Comparison of ENCODE assay signal across 8 mouse cellular contexts in genomic region chr4:86612289-86612620, GRCm38 (mm10). TPM values are rescaled to one million over a fixed set of nuclear protein-coding genes. Genes with fewer than 3 reads are reported as not detected.
A peak's percentile ranks its signal among the peaks of the same experiment; 100 is the strongest.
DNase-seq lines count a peak whose midpoint lies in the region; ATAC-seq and TF ChIP-seq lines count a peak whose summit lies in the region.

No protein-coding gene starts in this region.

- peak overlapping the region; percentile 67 for H3K9ac ChIP-seq in heart, embryonic 14.5 days (ENCODE audit: low read length)

- H3K4me1 ChIP-seq in heart, embryonic 14.5 days (ENCODE audit: control insufficient read depth in 2 of 2, insufficient read depth in 2 of 2, low read length in 2 of 2) = peaks cover 2 to 9% of the 10 kb centered on the region in 2 experiments; a peak in 3 of 4 replicates
- H3K4me1 ChIP-seq in G1E (ENCODE audit: insufficient read depth, low read depth, low read length) = peaks cover 25% of the 10 kb centered on the region
- peaks cover 19% of the 10 kb centered on the region for H3K4me1 ChIP-seq in hindbrain, embryonic 10.5 days (replicated peaks)
- peaks cover 27% of the 10 kb centered on the region for H3K4me1 ChIP-seq in midbrain, embryonic 10.5 days

- intact Hi-C loops in heart, postnatal 25 days (cut with DNase I) = no loop called here

- peak overlapping the region; percentile 84 for H3K4me2 ChIP-seq in heart, embryonic 14.5 days (ENCODE audit: low read length)

- peaks cover 3% of the 10 kb centered on the region; the same call in 1 of the 2 replicates for H3K36me3 ChIP-seq in heart, embryonic 14.5 days (ENCODE audit: control insufficient read depth, insufficient read depth, low read length)
- H3K36me3 ChIP-seq in G1E (replicated peaks) = peaks cover 17% of the 10 kb centered on the region
- H3K36me3 ChIP-seq in hindbrain, embryonic 10.5 days = peaks cover 24% of the 10 kb centered on the region
- peaks cover 23% of the 10 kb centered on the region for H3K36me3 ChIP-seq in midbrain, embryonic 10.5 days

- 26% methylated on average over 8 of the region's 8 CpGs for WGBS in heart, embryonic 14.5 days
- 33% methylated on average over 8 of the region's 8 CpGs for WGBS in hindbrain, embryonic 10.5 days
- WGBS in midbrain, embryonic 10.5 days = 35% methylated on average over 8 of the region's 8 CpGs

- TF ChIP-seq CTCF in G1E (IDR thresholded peaks at IDR 0.05; ENCODE audit: low read depth, low read length) = no peak

- H3K4me3 ChIP-seq in heart, embryonic 14.5 days (ENCODE audit: control insufficient read depth in 1 of 2, insufficient read depth in 1 of 2, low read depth in 1 of 2, low read length in 2 of 2) = peak overlapping the region; percentile 45 to 70
- peak overlapping the region; percentile 99 for H3K4me3 ChIP-seq in G1E (ENCODE audit: low read depth, low read length)
- peak overlapping the region; percentile 93 for H3K4me3 ChIP-seq in hindbrain, embryonic 10.5 days
- H3K4me3 ChIP-seq in midbrain, embryonic 10.5 days = peak overlapping the region; percentile 92

- no peaks in the 10 kb centered on the region for H3K27me3 ChIP-seq in heart, embryonic 14.5 days (ENCODE audit: control insufficient read depth, insufficient read depth, low read length)
- H3K27me3 ChIP-seq in G1E (ENCODE audit: insufficient read depth, low read length) = no peaks in the 10 kb centered on the region
- no peaks in the 10 kb centered on the region for H3K27me3 ChIP-seq in hindbrain, embryonic 10.5 days (ENCODE audit: insufficient read depth, poor library complexity, severe bottlenecking)
- H3K27me3 ChIP-seq in midbrain, embryonic 10.5 days (ENCODE audit: low read depth, poor library complexity, severe bottlenecking) = no peaks in the 10 kb centered on the region

- ATAC-seq in heart, embryonic 14.5 days (ENCODE audit: insufficient number of reproducible peaks, insufficient read depth, low FRiP score, low read depth) = no peak
- ATAC-seq in G1E (ENCODE audit: extremely low read depth, insufficient number of reproducible peaks, low FRiP score, poor library complexity, severe bottlenecking) = no peak

- no peak for DNase-seq in heart, postnatal 25 days (ENCODE audit: low spot score)
- DNase-seq in G1E (ENCODE audit: low spot score) = no peak
- DNase-seq in hindbrain, embryonic 10.5 days (ENCODE audit: low spot score) = no peak
- DNase-seq in midbrain, embryonic 10.5 days (ENCODE audit: low spot score) = no peak
- no peak for DNase-seq in right cerebral cortex, postnatal 4 days
- no peak for DNase-seq in embryo, embryonic 10 days (ENCODE audit: low spot score)
- DNase-seq in yolk sac, embryonic 10.5 days (ENCODE audit: low spot score) = no peak

- peak overlapping the region; percentile 31 to 71; a peak in 3 of 4 replicates for H3K27ac ChIP-seq in heart, embryonic 14.5 days (replicated peaks in 1 of 2; ENCODE audit: control insufficient read depth in 1 of 2, insufficient read depth in 1 of 2, low read depth in 2 of 2, low read length in 2 of 2)
- peak overlapping the region; percentile 84 for H3K27ac ChIP-seq in hindbrain, embryonic 10.5 days
- peak overlapping the region; percentile 92 for H3K27ac ChIP-seq in midbrain, embryonic 10.5 days (replicated peaks)

- H3K9me3 ChIP-seq in heart, embryonic 14.5 days (ENCODE audit: control insufficient read depth, low read length) = no peaks in the 10 kb centered on the region
- H3K9me3 ChIP-seq in G1E (replicated peaks) = no peaks in the 10 kb centered on the region
- H3K9me3 ChIP-seq in hindbrain, embryonic 10.5 days = no peaks in the 10 kb centered on the region
- no peaks in the 10 kb centered on the region for H3K9me3 ChIP-seq in midbrain, embryonic 10.5 days (replicated peaks)

RNA-seq across cellular contexts. Expression of gene Haus6, which starts 0.4 kb away (rescaled TPM):
- 9.4 and 10.6 TPM in 2 replicates for polyA plus RNA-seq in heart, embryonic 14.5 days (2014; fragmentation: Nextera tagmentation; extraction: Ambion mirVana)
- 1 to 10 TPM; 3.8 to 4.2 TPM for total RNA-seq in heart, postnatal 25 days (2021)
- 46.7 and 52.7 TPM in 2 replicates for total RNA-seq in G1E (2014; fragmentation: Nextera tagmentation)
- total RNA-seq in G1E (2017) = 36.6 and 42.9 TPM in 2 replicates
- 35.2 and 37.2 TPM in 2 replicates for polyA plus RNA-seq in G1E (2012)
- polyA plus RNA-seq in hindbrain, embryonic 10.5 days (2016; fragmentation: Nextera tagmentation; extraction: Ambion mirVana) = 21.0 and 27.9 TPM in 2 replicates
- polyA plus RNA-seq in midbrain, embryonic 10.5 days (2016; fragmentation: Nextera tagmentation; extraction: Ambion mirVana) = 29.1 and 30.7 TPM in 2 replicates

RNA-seq across cellular contexts. Expression of gene Rraga, which starts 36.8 kb away (rescaled TPM):
- 67.4 and 72.3 TPM in 2 replicates for polyA plus RNA-seq in heart, embryonic 14.5 days (2014; fragmentation: Nextera tagmentation; extraction: Ambion mirVana)
- 10 to 100 TPM; 56.3 to 61.1 TPM for total RNA-seq in heart, postnatal 25 days (2021)
- 64.2 and 66.6 TPM in 2 replicates for total RNA-seq in G1E (2014; fragmentation: Nextera tagmentation)
- total RNA-seq in G1E (2017) = 7.8 and 12.1 TPM in 2 replicates
- polyA plus RNA-seq in G1E (2012) = 48.7 and 57.4 TPM in 2 replicates
- 64.2 and 73.6 TPM in 2 replicates for polyA plus RNA-seq in hindbrain, embryonic 10.5 days (2016; fragmentation: Nextera tagmentation; extraction: Ambion mirVana)
- polyA plus RNA-seq in midbrain, embryonic 10.5 days (2016; fragmentation: Nextera tagmentation; extraction: Ambion mirVana) = 62.5 and 81.1 TPM in 2 replicates

RNA-seq across cellular contexts. Expression of gene Saxo1, which starts 54.1 kb away (rescaled TPM):
- 0.15 TPM in 1 of 2 replicates, not detected in the other for polyA plus RNA-seq in heart, embryonic 14.5 days (2014; fragmentation: Nextera tagmentation; extraction: Ambion mirVana)
- total RNA-seq in heart, postnatal 25 days (2021) = not detected
- not detected in 2 replicates for total RNA-seq in G1E (2014; fragmentation: Nextera tagmentation)
- total RNA-seq in G1E (2017) = 0.12 TPM in 1 of 2 replicates, not detected in the other
- not detected in 2 replicates for polyA plus RNA-seq in G1E (2012)
- not detected in 2 replicates for polyA plus RNA-seq in hindbrain, embryonic 10.5 days (2016; fragmentation: Nextera tagmentation; extraction: Ambion mirVana)
- not detected in 2 replicates for polyA plus RNA-seq in midbrain, embryonic 10.5 days (2016; fragmentation: Nextera tagmentation; extraction: Ambion mirVana)

RNA-seq across cellular contexts. Expression of gene Plin2, which starts 57.6 kb away (rescaled TPM):
- 68.0 and 70.2 TPM in 2 replicates for polyA plus RNA-seq in heart, embryonic 14.5 days (2014; fragmentation: Nextera tagmentation; extraction: Ambion mirVana)
- 100 to 1,000 TPM; 117 to 120 TPM for total RNA-seq in heart, postnatal 25 days (2021)
- total RNA-seq in G1E (2014; fragmentation: Nextera tagmentation) (176 and 184 TPM in 2 replicates), G1E (2017) (447 and 476 TPM in 2 replicates)
- polyA plus RNA-seq in G1E (2012) = 15.7 and 21.9 TPM in 2 replicates
- 84.7 and 88.9 TPM in 2 replicates for polyA plus RNA-seq in hindbrain, embryonic 10.5 days (2016; fragmentation: Nextera tagmentation; extraction: Ambion mirVana)
- polyA plus RNA-seq in midbrain, embryonic 10.5 days (2016; fragmentation: Nextera tagmentation; extraction: Ambion mirVana) = 76.2 and 79.3 TPM in 2 replicates
